Mouse (Mus musculus): ENCODE measurements around the gene Tmem145. TPM values are rescaled to one million over a fixed set of nuclear protein-coding genes. Genes with fewer than 3 reads are reported as not detected.

Tmem145 gene
- polyA plus RNA-seq (2012; rRNA removed) = 0.02 and 0.03 TPM in 2 replicates

DNA sequence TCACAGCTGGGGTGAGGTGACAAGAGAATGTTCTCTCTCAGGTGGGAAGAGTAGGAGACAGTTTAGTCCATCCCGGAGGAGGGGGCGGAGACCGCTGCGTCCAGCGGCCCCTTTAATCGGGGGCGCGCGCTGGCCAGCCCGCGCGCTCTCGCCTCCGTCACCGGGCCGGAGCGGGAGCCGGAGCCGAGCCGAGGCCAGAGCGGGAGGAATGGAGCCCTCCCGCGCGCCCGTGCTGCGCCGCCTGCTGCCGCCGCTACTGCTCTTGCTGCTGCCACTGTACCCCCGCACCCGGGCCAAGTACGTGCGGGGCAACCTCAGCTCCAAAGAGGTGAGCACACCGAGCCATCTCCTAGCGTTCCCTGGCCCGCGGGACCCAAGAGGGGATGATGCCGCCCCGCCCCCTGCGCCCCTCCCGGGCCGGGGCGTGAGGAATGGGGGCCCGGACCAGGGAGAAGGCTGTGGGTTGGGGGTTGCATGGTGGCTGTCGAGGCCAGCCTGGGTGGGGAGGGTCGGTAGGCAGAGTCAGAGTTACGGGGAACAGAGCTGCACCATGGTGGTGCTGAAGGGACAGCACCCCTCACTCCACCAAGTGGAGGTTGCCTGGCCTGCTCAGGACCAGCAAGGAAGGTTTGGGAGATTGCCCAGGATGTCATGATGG lies at the start of gene Tmem145:
Tmem145 (plus strand) TSS at position 151 of the 658 bp plus-strand sequence.

DNA sequence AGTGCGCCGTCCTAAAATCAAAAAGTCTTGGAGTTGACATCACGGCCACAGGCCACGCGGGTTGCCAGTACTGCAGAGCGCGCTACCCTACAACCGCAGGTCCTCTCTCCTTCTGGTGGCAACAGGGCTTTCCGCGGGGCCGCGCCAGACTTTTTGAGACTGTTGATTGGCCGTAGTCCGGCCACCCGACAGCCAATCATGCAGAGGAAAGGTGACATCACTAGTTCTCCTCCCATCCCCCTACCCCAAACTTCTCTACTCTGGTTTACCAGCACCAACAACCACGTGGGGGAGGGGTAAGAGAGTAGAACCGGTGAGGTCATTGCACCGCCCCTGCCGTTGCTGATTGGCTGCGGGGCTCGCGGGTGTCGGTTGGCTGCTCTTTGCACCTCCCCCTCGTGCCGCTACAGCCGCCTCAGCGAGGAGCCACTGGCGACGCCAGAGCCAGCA lies 38.6 kb upstream of the Tmem145 start, which contains the start of gene Cic:
Cic (plus strand) TSS at position 404 of the 450 bp plus-strand sequence.

DNA sequence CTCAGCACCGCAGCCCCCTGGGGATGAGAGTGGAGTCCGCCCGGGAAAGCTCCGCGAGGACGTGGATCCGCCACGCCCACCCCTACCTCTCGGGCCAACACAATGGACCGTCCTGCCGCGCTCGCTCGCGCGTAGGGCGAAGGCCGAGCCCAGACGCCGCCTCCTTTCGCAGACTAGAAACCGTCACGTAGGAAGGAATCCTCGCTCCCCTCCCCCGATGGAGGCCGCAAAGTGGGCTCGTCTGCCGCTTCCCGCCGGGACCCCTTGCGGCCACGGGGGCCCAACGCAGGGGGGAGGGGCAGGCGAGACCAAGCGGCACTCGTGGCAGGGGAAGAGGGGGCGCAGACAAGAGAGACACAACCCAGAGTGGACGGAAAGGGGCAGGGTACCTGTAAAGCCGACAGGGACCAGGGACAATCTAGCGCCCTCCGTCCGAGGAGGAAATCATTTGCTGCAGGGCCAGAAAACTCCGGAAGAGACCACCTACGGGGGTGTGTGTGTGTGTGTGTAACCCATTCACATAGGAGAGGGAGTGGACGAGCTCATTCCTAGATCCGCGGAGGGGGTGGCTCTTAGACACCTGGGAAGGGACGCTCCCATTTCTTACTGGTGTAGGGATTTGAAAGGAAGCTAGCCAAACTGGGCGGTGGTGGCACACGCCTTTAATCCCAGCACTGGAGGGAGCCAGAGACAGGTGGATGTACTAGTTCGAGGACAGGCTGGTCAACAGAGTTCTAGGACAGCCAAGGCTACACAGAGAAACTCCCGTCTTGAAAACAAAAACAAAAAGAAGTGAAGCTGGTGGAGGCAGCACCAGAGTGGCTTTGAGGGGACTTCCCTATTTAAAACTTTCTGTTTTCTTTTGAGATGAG lies 8.2 kb upstream of the Tmem145 start, which contains the start of gene Pafah1b3:
Pafah1b3 (minus strand) TSS at position 533 of the 872 bp plus-strand sequence.

DNA sequence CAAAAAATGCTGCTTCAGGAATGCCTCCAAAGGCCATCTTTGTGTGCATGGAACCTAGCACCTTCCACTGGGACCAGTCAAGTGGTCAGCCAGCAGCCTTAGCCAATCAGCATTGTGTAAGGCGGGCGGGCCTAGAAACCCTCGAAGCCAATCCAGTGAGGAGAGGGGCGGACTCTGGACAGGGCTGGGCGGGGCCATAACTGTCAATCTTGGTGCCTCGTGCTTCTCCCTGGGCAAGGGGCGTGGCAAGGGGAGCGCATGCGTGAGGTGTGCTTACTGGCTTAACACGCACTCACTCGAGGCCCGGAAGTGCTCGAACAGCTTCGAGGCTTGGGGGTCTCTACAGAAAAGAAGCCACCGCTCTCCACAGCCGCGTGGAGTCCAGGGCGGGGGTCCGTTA lies 4.8 kb upstream of the Tmem145 start, which contains the start of gene Prr19:
Prr19 (plus strand) TSS at position 349 of the 400 bp plus-strand sequence.

DNA sequence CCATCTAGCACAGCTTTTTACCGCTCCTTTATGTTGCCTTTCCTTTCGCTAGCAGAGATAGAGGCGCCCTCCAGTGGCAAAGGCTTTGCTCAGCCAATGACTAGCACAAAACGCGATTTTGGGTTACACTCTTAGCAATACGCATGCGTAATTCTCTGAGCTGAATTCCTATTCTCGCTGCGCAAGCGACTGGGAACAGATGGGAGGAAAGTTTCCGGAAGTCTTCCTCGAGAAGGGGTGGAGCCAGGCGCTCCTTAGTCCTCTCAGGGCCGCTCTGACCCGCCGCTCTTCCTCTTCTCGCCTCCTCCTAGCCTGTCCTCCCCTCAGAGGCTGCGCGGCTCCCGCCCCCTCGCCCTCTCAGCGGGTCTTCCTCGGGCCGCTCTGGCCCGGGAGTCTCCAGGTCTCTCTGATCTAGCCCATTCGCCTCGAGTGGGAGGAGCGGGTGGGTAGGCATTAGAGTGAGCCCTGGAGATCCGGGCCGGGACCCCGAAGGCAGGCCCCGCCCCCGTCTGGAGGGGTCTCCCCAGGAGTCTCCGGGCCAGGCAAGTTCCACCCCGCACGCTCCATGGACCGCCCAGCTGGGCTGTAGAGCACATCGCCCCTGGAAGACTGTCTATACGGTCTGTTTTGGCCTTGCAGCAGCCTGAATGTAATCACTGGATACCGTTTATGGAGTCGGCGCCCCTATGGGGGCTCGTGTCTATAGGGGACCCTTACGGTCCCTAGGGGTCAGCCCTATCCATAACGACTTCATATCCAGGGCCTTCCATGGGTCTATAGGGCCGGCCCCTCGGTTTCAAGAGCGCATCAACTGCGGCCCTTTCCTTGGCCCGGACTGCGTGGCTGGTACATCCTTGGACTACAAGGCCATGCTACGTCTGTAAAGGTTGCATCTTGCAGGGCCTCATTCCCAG lies 10.9 kb downstream of the Tmem145 start, which contains the start of gene Megf8:
Megf8 (plus strand) TSS at position 633 of the 914 bp plus-strand sequence.

Other genes starting within 250 kb of the Tmem145 start
- gene Grik5, start 233.8 kb upstream of the Tmem145 start, polyA plus RNA-seq (2012; rRNA removed) = 3.9 and 4.4 TPM in 2 replicates
- gene Zfp574, start 233.5 kb upstream of the Tmem145 start, polyA plus RNA-seq (2012; rRNA removed) = 5.2 and 5.9 TPM in 2 replicates
- gene Pou2f2, start 126.4 kb upstream of the Tmem145 start, polyA plus RNA-seq (2012; rRNA removed) = 0.72 and 0.93 TPM in 2 replicates
- gene Dedd2, start 85.5 kb upstream of the Tmem145 start, polyA plus RNA-seq (2012; rRNA removed) = 22.5 and 25.8 TPM in 2 replicates
- 4.3 and 4.7 TPM in 2 replicates for gene Zfp526, start 84.7 kb upstream of the Tmem145 start, polyA plus RNA-seq (2012; rRNA removed)
- 44.8 and 49.1 TPM in 2 replicates for gene Gsk3a, start 68.3 kb upstream of the Tmem145 start, polyA plus RNA-seq (2012; rRNA removed)
- 7.9 and 8.1 TPM in 2 replicates for gene Erf, start 55.3 kb upstream of the Tmem145 start, polyA plus RNA-seq (2012; rRNA removed)
- gene Cic, start 38.4 kb upstream of the Tmem145 start, polyA plus RNA-seq (2012; rRNA removed) = 14.3 and 14.4 TPM in 2 replicates
- gene Pafah1b3, start 8.1 kb upstream of the Tmem145 start, polyA plus RNA-seq (2012; rRNA removed) = 23.2 and 24.7 TPM in 2 replicates
- gene Prr19, start 4.7 kb upstream of the Tmem145 start, polyA plus RNA-seq (2012; rRNA removed) = 0.05 TPM in 1 of 2 replicates, not detected in the other
- 1.1 and 1.4 TPM in 2 replicates for gene Megf8, start 11.1 kb downstream of the Tmem145 start, polyA plus RNA-seq (2012; rRNA removed)
- gene Cnfn, start 63.6 kb downstream of the Tmem145 start, polyA plus RNA-seq (2012; rRNA removed) = not detected in 2 replicates
- 1.7 and 2.1 TPM in 2 replicates for gene Lipe, start 92.6 kb downstream of the Tmem145 start, polyA plus RNA-seq (2012; rRNA removed)
- gene Cxcl17, start 106.8 kb downstream of the Tmem145 start, polyA plus RNA-seq (2012; rRNA removed) = not detected in 2 replicates
- gene Ceacam1, start 171.5 kb downstream of the Tmem145 start, polyA plus RNA-seq (2012; rRNA removed) = 2.7 and 3.0 TPM in 2 replicates
- 0.01 TPM in 1 of 2 replicates, not detected in the other for gene Ceacam2, start 233.8 kb downstream of the Tmem145 start, polyA plus RNA-seq (2012; rRNA removed)